Mouse (Mus musculus) retina, postnatal 7 days (tissue): ENCODE results near the gene Kmt2c.

Experiments used
- DNase-seq: peaks from one replicate; pipeline ENCODE4 v3.0.0-alpha.2; 2012; ENCODE audit warnings: low read depth, low spot score

Kmt2c gene

GRCm38 (mm10) chr5:25498346-25498820, at the start of gene Kmt2c:
Gene Kmt2c (minus strand): TSS chr5:25498783.
- no peak for DNase-seq

- DNase-seq, result no peak
Measured at GRCm38 (mm10) chr5:25546912-25547311, 48.3 kb upstream of the Kmt2c start.

GRCm38 (mm10) chr5:25544566-25544965, 46.0 kb upstream of the Kmt2c start:
- DNase-seq, result peak; percentile 27

- no peak for DNase-seq
Measured at GRCm38 (mm10) chr5:25544061-25544460, 45.5 kb upstream of the Kmt2c start.

- DNase-seq, result no peak
Measured at GRCm38 (mm10) chr5:25541661-25542060, 43.1 kb upstream of the Kmt2c start.

GRCm38 (mm10) chr5:25540921-25541320, 42.3 kb upstream of the Kmt2c start:
- DNase-seq, result no peak

- no peak for DNase-seq
Measured at GRCm38 (mm10) chr5:25540412-25540811, 41.8 kb upstream of the Kmt2c start.

- no peak for DNase-seq
Measured at GRCm38 (mm10) chr5:25536921-25537409, 38.4 kb upstream of the Kmt2c start.

- DNase-seq, result no peak
Measured at GRCm38 (mm10) chr5:25536451-25536850, 37.9 kb upstream of the Kmt2c start.

- no peak for DNase-seq
Measured at GRCm38 (mm10) chr5:25535566-25535965, 37.0 kb upstream of the Kmt2c start.

GRCm38 (mm10) chr5:25533298-25533697, 34.7 kb upstream of the Kmt2c start:
- DNase-seq, result no peak

GRCm38 (mm10) chr5:25532256-25533147, 33.9 kb upstream of the Kmt2c start:
- DNase-seq, result no peak

GRCm38 (mm10) chr5:25530629-25531028, 32.0 kb upstream of the Kmt2c start:
- no peak for DNase-seq

GRCm38 (mm10) chr5:25529529-25530421, 31.2 kb upstream of the Kmt2c start:
- peak; percentile 100 for DNase-seq

GRCm38 (mm10) chr5:25528851-25529528, 30.4 kb upstream of the Kmt2c start:
- no peak for DNase-seq

- no peak for DNase-seq
Measured at GRCm38 (mm10) chr5:25527971-25528370, 29.4 kb upstream of the Kmt2c start.

- no peak for DNase-seq
Measured at GRCm38 (mm10) chr5:25526926-25527325, 28.3 kb upstream of the Kmt2c start.

- DNase-seq, result no peak
Measured at GRCm38 (mm10) chr5:25526116-25526515, 27.5 kb upstream of the Kmt2c start.

GRCm38 (mm10) chr5:25521461-25521860, 22.9 kb upstream of the Kmt2c start:
- DNase-seq, result no peak

GRCm38 (mm10) chr5:25519820-25520219, 21.2 kb upstream of the Kmt2c start:
- DNase-seq, result no peak

- DNase-seq, result no peak
Measured at GRCm38 (mm10) chr5:25517550-25517949, 19.0 kb upstream of the Kmt2c start.
